Mouse (Mus musculus) liver, postnatal 0 days (tissue): Measurements from ENCODE around the gene Atad1.

Source experiments
- CTCF ChIP-seq: sonication (generic); IDR thresholded peaks from 2 replicates; pipeline ENCODE4 v1.5.1; 2016; ENCODE audit warnings: antibody characterized with exemption, low read depth
- EP300 ChIP-seq: IDR thresholded peaks from 2 replicates; pipeline ENCODE4 v1.6.1; 2016; ENCODE audit warnings: antibody characterized with exemption, low read depth, mild to moderate bottlenecking

DNA sequence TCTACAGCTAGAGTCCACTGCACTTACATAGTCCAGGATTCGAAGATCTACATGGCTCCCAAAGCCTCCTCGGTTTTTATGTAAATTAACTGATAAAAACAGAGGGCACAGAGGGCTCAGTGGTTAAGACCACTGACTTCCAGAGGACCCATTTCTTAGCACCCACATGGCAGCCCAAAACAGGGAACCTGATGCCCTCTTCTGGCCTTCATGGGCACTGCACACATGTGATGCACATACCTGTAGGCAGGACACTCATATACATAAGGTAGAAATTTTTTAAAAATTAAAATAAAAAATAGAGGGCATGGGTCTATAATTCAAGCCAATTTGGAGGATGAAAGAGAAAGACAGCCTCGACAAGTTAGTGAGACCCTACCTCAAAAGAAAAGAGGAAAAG, 95.9 kb downstream of the Atad1 start:
- TF ChIP-seq CTCF (no peak; the same call in 1 of the 2 replicates), EP300 (no peak)
